Mouse (Mus musculus) heart, postnatal 0 days (tissue): ENCODE data around the gene Tns1.

Source experiments
- CTCF ChIP-seq: IDR thresholded peaks from 2 replicates; pipeline ENCODE4 v1.5.1; 2016; ENCODE audit warnings: antibody characterized with exemption, control low read depth, low read depth
- EP300 ChIP-seq: IDR thresholded peaks from 2 replicates; pipeline ENCODE4 v1.6.1; 2016; ENCODE audit warnings: antibody characterized with exemption, low read depth

- TF ChIP-seq CTCF: no peak
- TF ChIP-seq EP300: no peak
Measured at GRCm38 (mm10) chr1:73864314-73864713, 259.9 kb downstream of the Tns1 start.
